Mouse (Mus musculus) cerebellum, postnatal 36 days (tissue): ENCODE results near the gene Cd200r1.

ENCODE experiments used
- DNase-seq, 2 experiments: peaks; one replicate each; pipeline ENCODE4 v3.0.0; 2021 to 2022; ENCODE audit warnings: mixed read lengths in 2 of 2

Cd200r1 gene

DNA sequence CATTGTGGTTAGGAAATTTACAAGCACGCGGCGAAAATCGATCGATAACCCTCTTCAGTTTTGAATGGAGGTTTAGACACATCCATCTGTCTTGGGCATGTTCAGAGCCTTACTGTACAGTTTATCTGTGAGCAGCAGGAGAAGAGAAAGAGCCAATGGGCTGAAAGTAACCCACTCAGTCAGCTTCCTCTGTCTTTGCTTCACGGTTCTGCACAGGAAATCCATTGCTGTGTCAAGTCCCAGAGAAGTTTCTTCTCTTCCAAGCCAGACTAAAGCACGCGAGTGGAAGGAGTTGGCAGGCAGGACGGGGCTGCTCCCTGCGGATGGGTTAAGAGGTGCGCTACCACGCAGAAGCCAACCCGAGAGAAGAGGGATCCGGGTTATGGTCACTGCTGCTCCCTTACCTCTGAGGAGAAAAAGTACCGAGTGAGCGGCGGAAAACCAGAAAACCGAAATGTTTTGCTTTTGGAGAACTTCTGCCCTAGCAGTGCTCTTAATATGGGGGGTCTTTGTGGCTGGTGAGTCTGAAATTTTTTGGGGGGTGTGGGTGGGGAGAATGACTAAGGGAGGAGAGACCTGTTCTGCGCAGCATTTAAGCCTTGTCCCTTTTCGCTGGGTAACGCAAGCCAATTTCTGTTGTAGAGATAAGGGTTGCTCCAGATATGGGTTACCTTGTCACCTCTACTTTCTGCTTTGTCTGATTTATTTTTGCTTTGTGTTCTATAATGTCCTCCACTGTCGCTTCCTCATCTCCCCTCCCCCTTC is at the start of gene Cd200r1:
Cd200r1 (plus strand) TSS at position 182 of the 765 bp plus-strand sequence.
- DNase-seq: no peak

GRCm38 (mm10) chr16:44716305-44717140 is 49.0 kb upstream of the Cd200r1 start:
- peak; percentile 61 to 72 for DNase-seq

DNA sequence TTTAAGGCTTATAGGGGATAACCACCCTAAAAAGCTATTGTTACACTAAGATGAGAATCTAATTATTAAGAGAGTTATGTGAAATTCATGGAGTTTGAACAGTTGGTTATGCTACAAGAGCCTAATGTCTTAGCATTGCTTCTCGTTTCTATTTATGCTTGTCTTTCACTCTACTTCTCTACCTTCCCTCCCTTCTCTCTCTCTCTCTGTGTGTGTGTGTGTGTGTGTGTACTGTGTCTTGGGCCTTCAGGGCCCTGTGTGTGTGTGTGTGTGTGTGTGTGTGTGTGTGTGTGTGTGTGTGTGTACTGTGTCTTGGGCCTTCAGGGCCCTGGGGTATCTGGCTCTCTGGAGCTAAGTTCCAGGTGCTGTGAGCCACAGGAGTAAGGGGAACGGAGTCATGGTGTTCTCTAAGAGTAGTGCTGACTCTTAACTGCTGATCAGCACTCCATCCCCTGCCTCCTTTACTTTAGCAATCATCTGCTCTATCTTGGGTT is 48.3 kb upstream of the Cd200r1 start:
- DNase-seq: no peak

GRCm38 (mm10) chr16:44717838-44718237 is 47.7 kb upstream of the Cd200r1 start:
- DNase-seq: no peak

DNA sequence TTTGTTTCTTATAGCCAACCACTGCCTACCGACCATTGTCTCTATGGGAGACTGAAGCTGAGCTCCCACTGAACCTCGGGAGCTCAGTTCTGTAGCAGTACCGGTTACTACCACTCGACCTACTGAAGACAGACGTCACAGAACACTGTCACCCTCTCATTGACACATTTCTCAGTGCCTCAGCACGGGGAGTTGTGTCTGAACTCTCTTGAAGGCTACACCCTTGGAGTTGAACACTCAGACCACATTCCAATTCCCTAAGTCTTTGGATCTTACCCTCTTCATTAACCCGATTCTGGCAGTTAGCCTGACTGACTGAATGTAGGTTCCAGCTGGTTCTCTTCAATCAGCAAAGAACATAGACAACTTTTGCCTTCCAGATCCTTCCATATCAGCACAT is 46.2 kb upstream of the Cd200r1 start:
- no peak for DNase-seq

DNA sequence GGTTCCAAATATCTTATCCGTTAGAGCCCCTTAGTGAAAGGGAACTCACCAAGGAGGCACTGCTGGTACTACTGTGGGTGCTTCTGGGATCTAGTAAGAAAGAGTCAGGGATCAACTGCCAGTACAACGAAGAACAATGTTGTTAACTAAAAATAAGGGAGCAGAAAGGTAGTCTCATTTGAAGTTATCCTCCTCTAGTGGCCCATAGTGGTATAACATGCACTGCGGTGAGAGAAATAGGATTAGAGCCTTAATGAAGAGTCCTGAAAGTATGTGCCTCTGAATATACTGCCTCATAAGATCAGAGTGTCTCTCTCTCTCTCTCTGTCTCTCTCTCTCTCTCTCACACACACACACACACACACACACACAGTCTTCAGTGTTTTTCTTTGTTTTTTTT is 45.0 kb upstream of the Cd200r1 start:
- no peak for DNase-seq

DNA sequence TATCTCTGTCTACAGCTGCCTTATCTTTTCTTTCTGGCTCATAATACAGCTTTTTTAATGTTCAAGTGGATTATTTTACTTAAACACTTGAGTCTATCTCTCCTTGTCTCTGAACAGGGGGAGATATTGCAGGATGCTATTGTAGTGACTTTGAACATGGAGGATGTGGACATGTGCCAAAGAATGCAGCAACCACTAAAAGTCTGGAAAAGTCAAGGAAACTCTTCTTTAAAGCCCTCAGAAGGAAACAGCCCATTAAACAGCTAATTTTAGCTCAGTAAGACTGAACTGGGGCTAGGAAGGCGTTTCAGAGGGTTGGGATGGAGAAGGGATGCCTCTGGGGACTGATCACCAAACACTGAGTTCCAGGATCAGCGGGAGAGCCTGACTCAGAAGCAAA is 42.9 kb upstream of the Cd200r1 start:
- no peak for DNase-seq

- DNase-seq: peak; percentile 95 to 96
Measured at GRCm38 (mm10) chr16:44724083-44724787, 41.3 kb upstream of the Cd200r1 start, which contains the start of gene Nepro. Gene Nepro (plus strand): TSS chr16:44724301.

DNA sequence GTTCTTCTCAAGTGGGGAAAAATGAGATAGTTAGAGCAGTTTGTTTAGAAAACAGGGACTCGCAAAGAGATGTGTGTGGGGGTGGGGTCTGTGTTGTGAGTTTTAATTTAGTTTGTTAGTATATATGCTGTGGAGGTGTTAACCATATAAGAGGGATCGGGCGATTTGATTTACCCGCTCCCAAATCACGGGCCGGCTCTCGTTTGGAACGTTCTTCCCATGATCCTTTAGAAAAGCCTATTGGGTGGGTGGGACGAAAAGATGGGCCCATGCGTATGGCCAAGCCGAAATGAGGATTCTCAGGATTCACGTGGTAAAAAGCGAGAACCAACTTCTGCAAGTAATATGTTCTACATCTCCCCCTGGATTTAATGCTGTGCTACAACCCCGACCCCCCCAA is 40.7 kb upstream of the Cd200r1 start:
- DNase-seq: no peak

DNA sequence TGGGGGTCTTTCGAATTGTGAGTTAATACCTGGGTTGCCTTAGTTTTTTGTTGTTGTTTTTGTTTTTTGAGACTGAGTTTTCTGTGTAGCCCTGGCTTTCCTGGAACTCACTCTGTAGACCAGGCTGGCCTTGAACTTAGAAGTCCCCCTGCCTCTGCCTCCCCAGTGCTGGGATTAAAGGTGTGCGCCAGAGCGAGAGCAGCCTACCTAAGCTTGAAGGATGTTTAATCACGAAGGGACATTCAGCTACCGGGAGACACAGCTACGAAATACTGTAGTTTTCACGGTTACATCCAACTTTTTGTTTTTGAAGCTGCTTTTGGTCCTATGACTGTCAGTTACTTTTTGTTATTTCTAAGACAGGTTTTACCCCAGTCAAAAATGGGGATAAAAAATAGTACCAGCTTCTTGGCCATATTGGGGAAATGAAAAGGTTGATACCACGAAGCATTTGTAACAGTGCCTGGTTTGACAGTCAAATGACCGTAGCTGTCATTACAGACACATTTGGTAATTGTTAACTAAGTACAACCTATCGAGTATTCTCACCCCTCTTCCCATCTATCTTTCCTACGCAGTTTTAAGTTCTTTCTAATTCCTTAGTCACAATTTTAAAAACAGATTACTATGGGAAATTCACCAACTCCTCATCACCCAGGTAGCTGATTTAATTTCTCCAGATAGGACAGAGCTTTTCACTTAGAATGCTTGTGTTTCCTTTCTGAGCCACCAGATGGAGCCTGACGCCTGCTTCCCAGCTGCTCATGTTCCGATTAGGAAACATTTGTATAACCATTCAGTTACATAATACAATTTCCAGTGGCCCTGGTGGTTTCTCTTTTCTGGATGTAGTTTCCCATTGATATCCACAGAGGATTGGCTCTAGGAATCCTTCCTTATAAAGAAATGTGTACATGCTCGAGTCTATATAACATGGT is 40.0 kb upstream of the Cd200r1 start:
- peak; percentile 76 to 87 for DNase-seq

- no peak for DNase-seq
Measured at GRCm38 (mm10) chr16:44727525-44727924, 38.0 kb upstream of the Cd200r1 start.

- DNase-seq: no peak
Measured at GRCm38 (mm10) chr16:44734059-44734458, 31.5 kb upstream of the Cd200r1 start.

DNA sequence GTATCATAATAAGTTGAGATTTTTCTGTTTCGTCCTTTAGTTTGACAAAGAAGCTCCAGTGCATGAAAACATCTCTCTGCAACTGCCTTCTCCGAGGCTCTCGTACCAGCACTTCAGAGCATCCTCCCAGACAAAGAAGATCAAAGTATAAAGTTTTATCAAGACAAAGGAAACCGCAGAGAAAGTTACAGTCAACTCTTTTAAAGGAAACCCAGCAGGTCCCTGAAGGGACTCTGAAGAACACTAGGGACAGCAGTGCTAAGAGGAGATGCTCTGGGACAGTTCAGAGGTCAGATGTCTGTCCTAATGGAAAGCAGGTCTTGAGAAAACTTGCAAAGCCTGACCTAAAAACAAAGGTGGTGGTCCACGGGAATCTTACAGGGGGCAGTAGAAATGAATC is 29.9 kb upstream of the Cd200r1 start:
- DNase-seq: no peak

- DNase-seq: no peak
Measured at GRCm38 (mm10) chr16:44736118-44736517, 29.4 kb upstream of the Cd200r1 start.

- no peak for DNase-seq
Measured at GRCm38 (mm10) chr16:44742753-44743152, 22.8 kb upstream of the Cd200r1 start.

DNA sequence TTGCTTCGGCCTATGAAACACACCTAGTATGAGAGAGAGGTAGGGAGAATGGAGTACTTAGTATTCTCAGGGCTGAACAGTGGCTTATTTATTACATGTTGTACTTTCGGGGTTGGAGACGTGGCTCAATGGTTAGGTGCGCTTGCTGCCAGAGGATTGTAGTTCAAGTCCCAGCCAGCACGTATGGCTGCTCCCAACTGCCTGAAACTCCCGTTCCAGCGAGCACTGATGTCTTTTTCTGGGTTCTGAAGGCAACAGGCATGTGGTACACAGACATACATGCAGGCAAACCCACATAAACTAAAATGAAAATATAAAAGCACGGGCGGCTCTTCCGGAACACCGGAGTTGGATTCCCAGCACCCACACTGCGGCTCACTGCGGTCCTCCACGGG is 20.1 kb upstream of the Cd200r1 start:
- no peak for DNase-seq

DNA sequence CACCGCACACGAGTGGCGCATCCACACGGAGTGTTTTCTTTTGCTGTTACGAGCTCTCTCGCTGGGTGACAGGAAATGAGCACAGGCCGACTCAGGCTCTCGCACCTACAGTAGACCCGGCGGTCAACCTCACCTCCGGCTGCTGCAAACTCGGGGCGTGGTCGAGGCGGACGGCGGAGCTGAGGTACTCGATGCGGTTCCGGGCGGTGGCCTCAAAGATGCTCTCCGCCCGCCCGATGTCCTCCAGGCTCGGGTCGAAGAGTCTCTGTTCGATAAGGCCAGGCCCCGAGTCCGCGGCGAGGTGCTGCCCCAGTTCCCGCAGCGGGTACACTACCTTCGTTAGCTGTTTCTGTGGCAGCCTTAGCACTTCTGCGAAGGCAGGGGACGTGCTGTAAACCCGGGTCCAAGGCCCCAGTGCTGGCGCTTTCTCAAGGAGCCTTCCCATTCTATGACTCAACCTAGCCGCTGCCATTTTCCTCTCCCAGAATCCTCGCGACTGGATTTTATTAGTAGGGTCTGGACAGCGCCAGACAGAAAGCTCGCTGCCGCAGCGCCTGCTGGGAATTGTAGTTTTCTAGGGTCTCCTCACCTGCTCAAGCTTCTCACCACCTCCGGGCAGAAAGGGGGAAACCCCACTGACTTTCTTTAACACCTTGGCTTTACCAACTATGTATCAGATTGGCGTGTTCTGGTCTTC is 19.5 kb upstream of the Cd200r1 start, which contains the start of gene Gtpbp8:
Gtpbp8 (minus strand) TSS at position 498 of the 697 bp plus-strand sequence.
- peak; percentile 90 to 93 for DNase-seq

GRCm38 (mm10) chr16:44748007-44748406 is 17.5 kb upstream of the Cd200r1 start:
- DNase-seq: no peak

DNA sequence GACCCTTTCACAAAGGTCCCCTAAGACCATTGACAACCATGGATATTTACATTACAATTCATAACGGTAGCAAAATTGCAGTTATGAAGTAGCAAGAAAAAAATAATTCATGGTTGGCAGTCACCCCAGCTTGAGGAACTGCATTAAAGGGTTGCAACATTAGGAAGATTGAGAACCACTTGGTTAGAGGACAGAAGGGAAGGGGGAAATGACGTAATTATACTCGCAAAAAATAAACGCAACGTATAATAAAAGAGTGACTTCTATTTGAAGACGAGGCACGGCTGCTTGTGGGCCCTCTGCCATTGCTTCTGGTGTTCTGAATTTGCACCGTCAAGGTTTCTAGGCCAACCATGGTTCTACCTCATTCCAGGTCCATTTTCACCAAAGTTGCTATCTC is 7.8 kb upstream of the Cd200r1 start:
- no peak for DNase-seq

- DNase-seq: no peak
Measured at GRCm38 (mm10) chr16:44761811-44762210, 3.7 kb upstream of the Cd200r1 start.

DNA sequence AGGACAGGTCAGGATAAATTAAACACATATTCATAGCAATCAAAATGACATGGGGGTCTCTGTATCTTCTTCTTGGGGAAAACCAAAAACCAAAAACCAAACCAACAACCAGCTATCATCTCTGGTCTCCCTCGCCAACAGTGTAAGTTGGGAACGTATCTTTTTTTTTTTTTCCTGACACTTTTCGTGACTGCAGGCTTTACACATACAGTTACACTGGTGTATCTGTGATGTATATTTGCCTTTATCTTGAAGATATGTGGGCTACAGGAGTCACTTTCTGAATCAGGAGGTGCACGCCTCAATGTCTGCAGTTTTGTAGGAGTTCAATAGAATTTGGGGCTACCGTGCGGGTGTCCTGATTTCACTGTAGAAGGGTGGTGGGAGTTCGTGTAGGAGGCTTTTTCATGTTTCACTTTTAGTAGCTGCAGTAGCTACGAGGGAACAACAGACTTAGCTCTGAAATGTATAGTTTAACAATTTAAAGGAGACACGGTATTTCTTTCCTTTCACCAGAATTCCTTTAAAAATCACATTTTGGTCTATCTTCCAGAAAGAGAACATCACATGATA is 870 bp downstream of the Cd200r1 start:
- no peak for DNase-seq
